Mouse (Mus musculus) lung, embryonic 16.5 days (tissue): ENCODE measurements at regions not wholly inside any gene's neighbourhood (a gene's known extent, or its start where the extent isn't known, plus 50 kb on each side); places are given as distances from the start of the nearest gene placed in this dataset.

Experiments used
- ATAC-seq: fragments of 200-750 bp; cut with Nextera tagmentation; 2 replicates; pipeline ENCODE4 v1.8.0; 2017; ENCODE audit warnings: low read depth, mild to moderate bottlenecking, moderate library complexity
- H3K27ac ChIP-seq: fragments of 300-500 bp; sonication (generic); 2 replicates; pipeline ENCODE4 v1.5.1; 2014; ENCODE audit warnings: mild to moderate bottlenecking, control low read depth, low read length
- H3K27me3 ChIP-seq: fragments of 300-500 bp; sonication (generic); 2 replicates; pipeline ENCODE4 v1.6.1; 2014; ENCODE audit warnings: low read depth, low read length, mixed read lengths; ENCODE audit not compliant: control insufficient read depth, insufficient read depth
- H3K36me3 ChIP-seq: fragments of 300-500 bp; sonication (generic); 2 replicates; pipeline ENCODE4 v1.6.1; 2014; ENCODE audit warnings: low read length; ENCODE audit not compliant: control insufficient read depth, insufficient read depth
- H3K4me1 ChIP-seq: fragments of 300-500 bp; sonication (generic); replicated peaks from 2 replicates; pipeline ENCODE4 v1.6.1; 2014; ENCODE audit warnings: low read length, mixed read lengths; ENCODE audit not compliant: control insufficient read depth, insufficient read depth
- H3K4me2 ChIP-seq: fragments of 300-500 bp; sonication (generic); 2 replicates; pipeline ENCODE4 v1.6.1; 2014; ENCODE audit warnings: low read depth, low read length, control low read depth
- H3K4me3 ChIP-seq: fragments of 300-500 bp; sonication (generic); 2 replicates; pipeline ENCODE4 v1.5.1; 2014; ENCODE audit warnings: mild to moderate bottlenecking, low read length, control low read depth
- H3K9ac ChIP-seq: fragments of 300-500 bp; sonication (generic); 2 replicates; pipeline ENCODE4 v1.6.1; 2014; ENCODE audit warnings: low read length, control low read depth
- H3K9me3 ChIP-seq: fragments of 300-500 bp; sonication (generic); 2 replicates; pipeline ENCODE4 v1.6.1; 2016; ENCODE audit warnings: low read length; ENCODE audit not compliant: control insufficient read depth
- WGBS: fragments of 180-500 bp; shearing (Covaris S2); extraction: QIAGEN DNeasy Blood & Tissue Kit; methylation state at CpG from one replicate; pipeline ENCODE4 v1.1.7; 2014; 5-methylcytosine and 5-hydroxymethylcytosine counted together

DNA sequence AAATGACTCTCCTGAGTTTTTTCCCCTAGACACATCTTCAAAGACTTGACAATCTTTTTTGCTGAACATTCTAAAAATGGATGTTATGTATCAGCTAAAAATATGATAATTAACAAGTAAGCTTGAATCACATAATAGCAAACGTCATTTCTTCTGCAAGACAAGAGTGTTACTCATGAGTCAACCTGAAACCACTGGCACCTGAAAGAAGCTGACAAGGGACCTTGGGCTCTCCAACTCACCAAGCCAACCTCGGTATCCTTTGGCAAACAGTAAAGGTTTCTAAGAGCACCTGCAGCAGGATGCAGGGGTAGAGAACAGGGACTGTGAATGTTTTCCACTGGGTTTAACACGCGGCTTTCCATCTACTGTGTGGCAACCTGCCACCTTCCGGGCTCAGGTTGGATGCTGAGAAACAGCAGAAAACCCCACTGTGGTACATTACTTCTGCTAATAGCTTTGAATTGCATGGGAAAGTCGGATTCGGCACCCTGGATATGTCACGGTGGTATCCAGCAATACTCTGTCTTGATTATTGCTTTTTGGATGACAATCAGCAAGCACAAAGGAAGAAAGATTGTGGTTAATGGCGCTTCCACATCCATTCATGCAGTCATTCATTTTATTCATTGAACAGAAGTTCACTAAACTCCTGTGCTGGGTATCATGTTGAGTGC lies 305.9 kb downstream of the Lpin1 start:
- no peaks in the 10 kb centered on the region for H3K27me3 ChIP-seq
- WGBS = 76% methylated on average over 9 of the region's 9 CpGs
- H3K9ac ChIP-seq = no peak overlapping the region
- no peaks in the 10 kb centered on the region for H3K36me3 ChIP-seq
- H3K4me2 ChIP-seq = no peak overlapping the region
- no peaks in the 10 kb centered on the region for H3K4me1 ChIP-seq
- no peaks in the 10 kb centered on the region for H3K9me3 ChIP-seq
- ATAC-seq = no peak
- no peak overlapping the region for H3K4me3 ChIP-seq
- no peak overlapping the region for H3K27ac ChIP-seq

DNA sequence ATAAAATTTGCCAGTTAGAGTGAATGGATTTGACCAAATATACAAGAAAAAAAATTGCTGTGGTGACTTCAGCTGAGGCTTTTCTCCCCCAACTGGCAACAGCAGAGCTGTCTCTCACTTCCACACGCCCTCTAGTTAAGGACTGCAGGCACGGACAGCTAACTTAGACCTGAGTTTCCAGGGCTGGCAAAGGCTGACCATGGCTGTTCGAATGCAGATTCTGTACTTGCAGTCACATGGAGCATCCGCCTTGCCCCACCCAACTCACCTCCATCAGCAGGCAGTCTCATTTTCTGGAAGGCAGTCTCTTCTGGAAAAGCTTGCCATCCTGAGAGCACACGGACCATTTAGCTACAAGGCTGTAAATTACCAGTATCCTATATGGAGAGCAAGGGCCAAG lies 325.7 kb downstream of the Lpin1 start:
- Histone ChIP-seq H3K36me3 (no peaks in the 10 kb centered on the region), H3K9me3 (no peaks in the 10 kb centered on the region), H3K27me3 (no peaks in the 10 kb centered on the region), H3K27ac (no peak overlapping the region), H3K4me3 (no peak overlapping the region), H3K4me1 (no peaks in the 10 kb centered on the region), H3K4me2 (no peak overlapping the region), H3K9ac (no peak overlapping the region)
- 72% methylated on average over 5 of the region's 5 CpGs for WGBS
- no peak for ATAC-seq

DNA sequence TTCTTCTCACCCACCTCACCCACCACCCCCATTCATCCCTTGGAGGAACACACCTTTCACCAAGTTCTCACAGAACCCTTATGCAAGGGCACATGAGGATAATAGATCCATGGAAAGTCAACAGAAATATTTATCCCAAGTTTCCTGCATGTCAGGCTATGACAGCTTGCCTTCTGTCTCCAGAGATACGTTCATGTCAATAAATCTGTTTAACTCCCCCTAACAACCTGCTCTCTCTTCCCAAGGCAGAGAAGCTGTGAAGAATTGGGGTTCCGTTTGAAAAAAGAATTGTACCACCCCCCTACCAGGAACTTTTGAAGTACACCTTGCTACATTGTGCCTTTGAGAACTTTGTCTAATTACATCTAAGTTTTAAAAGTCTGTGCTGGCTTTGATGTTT lies 331.6 kb downstream of the Lpin1 start:
- Histone ChIP-seq H3K27me3 (no peaks in the 10 kb centered on the region), H3K36me3 (no peaks in the 10 kb centered on the region), H3K27ac (no peak overlapping the region), H3K9me3 (no peaks in the 10 kb centered on the region), H3K4me3 (no peak overlapping the region), H3K9ac (no peak overlapping the region), H3K4me2 (no peak overlapping the region), H3K4me1 (no peaks in the 10 kb centered on the region)
- WGBS = 73% methylated on average over 2 of the region's 2 CpGs
- ATAC-seq = no peak

DNA sequence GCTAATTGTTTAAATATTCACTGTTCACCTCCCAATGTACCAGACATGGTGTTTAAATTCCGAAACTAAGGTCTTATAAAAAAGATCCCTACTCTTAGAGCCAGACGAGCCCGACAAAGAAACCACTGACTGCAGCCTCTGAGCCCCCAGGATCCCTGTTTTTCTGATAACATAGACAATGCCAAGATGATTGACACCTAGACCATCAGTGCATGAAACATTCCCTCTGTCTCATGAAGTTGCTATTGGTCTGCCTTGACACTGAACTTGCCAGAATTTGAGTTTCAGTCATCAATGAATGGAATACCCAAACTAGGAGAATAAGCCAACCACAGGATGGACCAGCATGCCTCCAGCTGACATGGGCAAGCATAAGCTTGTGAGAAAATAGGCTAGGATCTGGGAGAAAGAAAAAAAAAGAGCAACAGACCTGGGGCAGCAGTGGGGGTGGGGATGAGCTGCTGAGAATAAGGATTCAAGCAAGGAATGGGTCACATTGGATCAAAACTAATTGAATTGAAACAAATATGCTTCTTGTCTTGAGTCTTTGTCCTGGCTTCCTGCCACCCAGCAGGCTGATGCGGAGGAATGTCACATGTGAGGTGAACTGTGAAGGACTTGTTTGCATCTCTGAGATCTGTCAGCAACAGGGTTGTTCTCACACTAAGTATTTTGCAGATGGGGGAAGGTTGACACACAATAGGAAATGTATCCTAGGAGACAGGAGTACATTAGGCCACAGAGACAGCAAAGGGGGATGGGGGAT lies 333.0 kb downstream of the Lpin1 start:
- ATAC-seq = no peak
- no peak overlapping the region for H3K27ac ChIP-seq
- no peak overlapping the region for H3K9ac ChIP-seq
- H3K9me3 ChIP-seq = no peaks in the 10 kb centered on the region
- no peaks in the 10 kb centered on the region for H3K4me1 ChIP-seq
- no peak overlapping the region for H3K4me2 ChIP-seq
- WGBS = 62% methylated on average over 4 of the region's 4 CpGs
- no peaks in the 10 kb centered on the region for H3K36me3 ChIP-seq
- no peak overlapping the region for H3K4me3 ChIP-seq
- no peaks in the 10 kb centered on the region for H3K27me3 ChIP-seq

DNA sequence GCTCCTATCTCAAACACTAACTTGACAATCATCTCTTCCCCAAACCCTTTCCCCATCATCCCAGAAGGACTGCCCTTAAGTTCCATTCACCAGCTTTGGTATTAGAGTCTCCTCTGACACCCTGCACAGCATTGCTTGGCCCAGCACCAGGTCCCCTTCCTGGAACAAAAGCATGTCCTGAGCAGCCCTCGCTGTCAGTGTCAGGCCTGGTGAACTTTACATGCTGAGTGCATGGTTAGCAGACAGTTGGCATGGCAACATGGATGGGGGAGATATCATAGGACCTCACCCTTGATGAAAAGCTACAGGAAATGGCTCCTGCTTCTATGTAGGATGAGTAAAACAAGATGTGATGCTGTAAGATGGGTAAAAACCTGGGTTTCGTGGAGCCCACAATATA lies 333.6 kb downstream of the Lpin1 start:
- Histone ChIP-seq H3K9ac (no peak overlapping the region), H3K27ac (no peak overlapping the region), H3K36me3 (no peaks in the 10 kb centered on the region), H3K4me2 (no peak overlapping the region), H3K4me1 (no peaks in the 10 kb centered on the region), H3K27me3 (no peaks in the 10 kb centered on the region), H3K9me3 (no peaks in the 10 kb centered on the region), H3K4me3 (no peak overlapping the region)
- 59% methylated on average over 2 of the region's 2 CpGs for WGBS
- no peak for ATAC-seq

DNA sequence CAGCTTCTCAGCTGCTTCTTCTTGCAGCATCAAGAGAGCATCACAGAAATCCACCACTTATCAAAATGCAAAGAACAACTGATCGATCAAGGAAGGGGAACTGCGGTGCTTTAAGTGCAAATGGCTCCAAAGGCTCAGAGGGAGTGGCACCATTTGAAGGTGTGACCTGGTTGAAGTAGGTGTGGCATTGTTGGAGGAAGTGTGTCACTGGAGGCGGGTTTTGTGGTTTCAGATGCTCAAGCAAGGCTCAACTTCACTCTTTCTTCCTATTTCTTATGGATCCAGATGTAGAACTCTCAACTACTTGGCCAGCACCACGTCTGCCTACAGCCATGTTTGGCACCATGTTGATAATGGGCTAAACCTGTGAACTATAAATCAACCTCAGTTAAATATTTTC lies 334.5 kb downstream of the Lpin1 start:
- no peaks in the 10 kb centered on the region for H3K9me3 ChIP-seq
- no peak overlapping the region for H3K4me2 ChIP-seq
- no peaks in the 10 kb centered on the region for H3K27me3 ChIP-seq
- H3K36me3 ChIP-seq = no peaks in the 10 kb centered on the region
- no peak for ATAC-seq
- WGBS = 75% methylated on average over 4 of the region's 4 CpGs
- no peak overlapping the region for H3K4me3 ChIP-seq
- no peak overlapping the region for H3K9ac ChIP-seq
- no peak overlapping the region for H3K27ac ChIP-seq
- H3K4me1 ChIP-seq = no peaks in the 10 kb centered on the region

DNA sequence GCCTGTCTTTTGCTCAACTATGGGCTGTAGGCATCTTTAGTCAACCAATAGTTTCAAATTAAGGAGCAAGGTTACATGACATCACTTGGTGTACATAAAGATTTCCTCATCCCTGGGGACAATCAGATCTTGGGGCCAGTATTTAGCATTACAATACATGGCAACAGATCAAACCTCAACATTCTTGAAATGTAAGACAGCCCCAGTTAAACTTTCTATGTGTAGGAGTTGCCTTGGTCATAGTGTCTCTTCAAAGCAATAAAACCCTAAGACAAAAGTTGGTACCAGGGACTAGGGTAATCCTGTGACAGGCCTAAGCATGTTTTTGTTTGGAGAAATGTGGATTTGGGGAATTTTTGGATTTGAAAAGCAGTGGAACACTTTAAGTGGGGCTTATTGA lies 338.3 kb downstream of the Lpin1 start:
- ATAC-seq = no peak
- no peak overlapping the region for H3K27ac ChIP-seq
- H3K9ac ChIP-seq = no peak overlapping the region
- H3K27me3 ChIP-seq = no peaks in the 10 kb centered on the region
- H3K36me3 ChIP-seq = no peaks in the 10 kb centered on the region
- no peak overlapping the region for H3K4me2 ChIP-seq
- no peak overlapping the region for H3K4me3 ChIP-seq
- no peaks in the 10 kb centered on the region for H3K4me1 ChIP-seq
- no peaks in the 10 kb centered on the region for H3K9me3 ChIP-seq

DNA sequence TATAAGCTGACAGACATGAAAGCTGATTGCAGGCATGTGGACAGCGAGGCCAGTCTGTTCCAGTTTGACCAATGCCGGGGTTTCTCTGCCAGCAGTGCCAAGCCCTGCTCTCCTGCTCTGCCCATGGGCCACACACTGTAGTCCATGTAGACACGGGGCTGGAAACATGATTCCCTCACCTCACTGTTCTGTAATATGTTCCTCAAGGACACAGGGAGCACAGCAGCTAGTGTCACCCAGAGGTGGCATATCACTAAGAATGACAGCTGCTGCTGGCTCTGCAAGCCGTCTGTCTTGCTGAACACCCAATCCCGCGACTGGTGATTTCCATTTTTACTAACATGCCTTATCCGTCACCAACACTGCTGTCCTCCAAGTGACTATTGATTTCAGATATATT lies 339.9 kb downstream of the Lpin1 start:
- ATAC-seq = peak; percentile 71; the same call in 1 of the 2 replicates
- Histone ChIP-seq H3K9me3 (no peaks in the 10 kb centered on the region), H3K36me3 (no peaks in the 10 kb centered on the region), H3K4me3 (no peak overlapping the region), H3K4me1 (no peaks in the 10 kb centered on the region), H3K27me3 (no peaks in the 10 kb centered on the region), H3K4me2 (no peak overlapping the region), H3K9ac (no peak overlapping the region), H3K27ac (no peak overlapping the region)
- 48% methylated on average over 7 of the region's 7 CpGs for WGBS

DNA sequence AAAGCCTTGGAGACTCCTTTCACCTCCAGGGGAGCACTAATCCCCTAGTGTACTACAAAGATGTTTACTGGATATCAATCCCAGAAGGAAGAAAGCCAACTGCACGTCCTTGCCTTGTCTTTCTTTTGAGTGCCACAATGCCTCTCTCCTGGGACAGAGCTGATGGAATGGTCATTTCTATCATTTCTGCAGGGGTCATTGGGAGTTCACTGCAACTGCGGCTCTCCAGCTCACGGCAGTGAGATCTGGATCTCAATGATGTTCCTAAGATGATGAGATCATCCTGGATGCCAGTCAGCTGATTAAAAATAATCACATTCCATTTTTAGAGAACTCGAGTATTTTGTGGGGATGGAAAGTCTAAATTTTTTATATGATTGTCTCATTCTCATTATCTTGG lies 341.1 kb downstream of the Lpin1 start:
- no peaks in the 10 kb centered on the region for H3K36me3 ChIP-seq
- H3K4me2 ChIP-seq = no peak overlapping the region
- ATAC-seq = no peak
- H3K9me3 ChIP-seq = no peaks in the 10 kb centered on the region
- H3K4me1 ChIP-seq = no peaks in the 10 kb centered on the region
- no peak overlapping the region for H3K27ac ChIP-seq
- H3K27me3 ChIP-seq = no peaks in the 10 kb centered on the region
- no peak overlapping the region for H3K4me3 ChIP-seq
- WGBS = 48% methylated on average over 4 of the region's 4 CpGs
- H3K9ac ChIP-seq = no peak overlapping the region
